Mouse (Mus musculus) small intestine, adult 2 months (tissue): ENCODE data around the gene Tmem189. TPM values are rescaled to one million over a fixed set of nuclear protein-coding genes. Genes with fewer than 3 reads are reported as not detected.
A peak's percentile ranks its signal among the peaks of the same experiment; 100 is the strongest.

Source experiments
- H3K27ac ChIP-seq: fragments of 200-500 bp; 2 replicates; pipeline ENCODE4 v1.5.1; 2012; ENCODE audit warnings: low read depth, low read length, control low read depth, inconsistent platforms; ENCODE audit not compliant: insufficient read depth
- H3K27me3 ChIP-seq: fragments of 200-500 bp; 2 replicates; pipeline ENCODE4 v1.6.1; 2012; ENCODE audit warnings: mild to moderate bottlenecking, moderate library complexity, low read length, inconsistent platforms; ENCODE audit not compliant: control insufficient read depth, insufficient read depth
- H3K36me3 ChIP-seq: fragments of 200-500 bp; 2 replicates; pipeline ENCODE4 v1.6.1; 2012; ENCODE audit warnings: mild to moderate bottlenecking, low read length, control low read depth, inconsistent platforms; ENCODE audit not compliant: control insufficient read depth, insufficient read depth
- H3K4me1 ChIP-seq: fragments of 200-500 bp; 2 replicates; pipeline ENCODE4 v1.6.1; 2012; ENCODE audit warnings: low read length, inconsistent platforms, mixed read lengths; ENCODE audit not compliant: control insufficient read depth, insufficient read depth, insufficient read length
- H3K4me3 ChIP-seq: fragments of 200-500 bp; 2 replicates; pipeline ENCODE4 v1.5.1; 2012; ENCODE audit warnings: low read depth, mild to moderate bottlenecking, control low read depth, inconsistent platforms, low read length, moderate library complexity
- CTCF ChIP-seq: fragments of 200-500 bp; IDR thresholded peaks from 2 replicates; pipeline ENCODE4 v1.5.1; 2012; ENCODE audit warnings: low read depth, mild to moderate bottlenecking, control low read depth, inconsistent platforms, low read length, moderate library complexity, mixed read lengths; ENCODE audit not compliant: insufficient replicate concordance, insufficient read length; ENCODE audit errors: extremely low read depth
- POLR2A ChIP-seq: fragments of 200-500 bp; IDR thresholded peaks from 2 replicates; pipeline ENCODE4 v1.6.1; 2012; ENCODE audit warnings: low read depth, mild to moderate bottlenecking, control low read depth, inconsistent platforms, low read length, moderate library complexity
- WGBS: fragments of 180-500 bp; shearing (Covaris S2); methylation state at CpG from one replicate; pipeline ENCODE4 v1.1.7; 2018; 5-methylcytosine and 5-hydroxymethylcytosine counted together
- polyA plus RNA-seq: library from polyadenylated mRNA; depleted of rRNA; stranded (reverse); fragments of >200 nt; gene quantifications from 2 replicates; pipeline ENCODE4 v1.2.3, GENCODE M21; 2012

The Tmem189 gene
- polyA plus RNA-seq, 1 experiment, result 28.0 TPM

GRCm38 (mm10) chr2:167692831-167693230, 3.2 kb upstream of the Tmem189 start:
- Histone ChIP-seq H3K27me3 (no peaks in the 10 kb centered on the region), H3K4me1 (peaks cover 45% of the 10 kb centered on the region), H3K36me3 (peaks cover 10% of the 10 kb centered on the region; the same call in 1 of the 2 replicates), H3K27ac (no peak overlapping the region), H3K4me3 (no peak overlapping the region)
- no peak for TF ChIP-seq CTCF
- no peak for TF ChIP-seq POLR2A
- WGBS, result 60% methylated on average over 3 of the region's 3 CpGs

- WGBS, result 63% methylated on average over 14 of the region's 14 CpGs
- Histone ChIP-seq H3K27me3 (no peaks in the 10 kb centered on the region), H3K4me3 (peak overlapping the region; percentile 84), H3K36me3 (peaks cover 10% of the 10 kb centered on the region; the same call in 1 of the 2 replicates), H3K27ac (peak overlapping the region; percentile 86), H3K4me1 (peaks cover 50% of the 10 kb centered on the region)
- TF ChIP-seq POLR2A (no peak), CTCF (no peak)
Measured at GRCm38 (mm10) chr2:167691871-167692661, 2.4 kb upstream of the Tmem189 start.

- no peaks in the 10 kb centered on the region for H3K27me3 ChIP-seq
Measured at GRCm38 (mm10) chr2:167691410-167691809, 1.8 kb upstream of the Tmem189 start.

GRCm38 (mm10) chr2:167690962-167691311, 1.3 kb upstream of the Tmem189 start:
- peaks cover 43% of the 10 kb centered on the region for H3K4me1 ChIP-seq
- TF ChIP-seq CTCF, result no peak
- no peak for TF ChIP-seq POLR2A
- WGBS, result 22% methylated on average over 12 of the region's 12 CpGs
- no peaks in the 10 kb centered on the region for H3K27me3 ChIP-seq
- peak overlapping the region; percentile 86 for H3K27ac ChIP-seq
- peak overlapping the region; percentile 84 for H3K4me3 ChIP-seq
- peaks cover 10% of the 10 kb centered on the region; the same call in 1 of the 2 replicates for H3K36me3 ChIP-seq

More at GRCm38 (mm10) chr2:167691410-167691809, 1.8 kb upstream of the Tmem189 start:
- Histone ChIP-seq H3K4me1 (peaks cover 48% of the 10 kb centered on the region), H3K27ac (peak overlapping the region; percentile 86), H3K36me3 (peaks cover 10% of the 10 kb centered on the region; the same call in 1 of the 2 replicates), H3K4me3 (peak overlapping the region; percentile 84)
- WGBS, result 64% methylated on average over 6 of the region's 6 CpGs
- no peak for TF ChIP-seq CTCF
- TF ChIP-seq POLR2A, result no peak

GRCm38 (mm10) chr2:167690219-167690961, 768 bp upstream of the Tmem189 start:
- TF ChIP-seq CTCF, result no peak
- no peak for TF ChIP-seq POLR2A
- 9% methylated on average over 15 of the region's 15 CpGs for WGBS
- peak overlapping the region; percentile 93 for H3K27ac ChIP-seq

DNA sequence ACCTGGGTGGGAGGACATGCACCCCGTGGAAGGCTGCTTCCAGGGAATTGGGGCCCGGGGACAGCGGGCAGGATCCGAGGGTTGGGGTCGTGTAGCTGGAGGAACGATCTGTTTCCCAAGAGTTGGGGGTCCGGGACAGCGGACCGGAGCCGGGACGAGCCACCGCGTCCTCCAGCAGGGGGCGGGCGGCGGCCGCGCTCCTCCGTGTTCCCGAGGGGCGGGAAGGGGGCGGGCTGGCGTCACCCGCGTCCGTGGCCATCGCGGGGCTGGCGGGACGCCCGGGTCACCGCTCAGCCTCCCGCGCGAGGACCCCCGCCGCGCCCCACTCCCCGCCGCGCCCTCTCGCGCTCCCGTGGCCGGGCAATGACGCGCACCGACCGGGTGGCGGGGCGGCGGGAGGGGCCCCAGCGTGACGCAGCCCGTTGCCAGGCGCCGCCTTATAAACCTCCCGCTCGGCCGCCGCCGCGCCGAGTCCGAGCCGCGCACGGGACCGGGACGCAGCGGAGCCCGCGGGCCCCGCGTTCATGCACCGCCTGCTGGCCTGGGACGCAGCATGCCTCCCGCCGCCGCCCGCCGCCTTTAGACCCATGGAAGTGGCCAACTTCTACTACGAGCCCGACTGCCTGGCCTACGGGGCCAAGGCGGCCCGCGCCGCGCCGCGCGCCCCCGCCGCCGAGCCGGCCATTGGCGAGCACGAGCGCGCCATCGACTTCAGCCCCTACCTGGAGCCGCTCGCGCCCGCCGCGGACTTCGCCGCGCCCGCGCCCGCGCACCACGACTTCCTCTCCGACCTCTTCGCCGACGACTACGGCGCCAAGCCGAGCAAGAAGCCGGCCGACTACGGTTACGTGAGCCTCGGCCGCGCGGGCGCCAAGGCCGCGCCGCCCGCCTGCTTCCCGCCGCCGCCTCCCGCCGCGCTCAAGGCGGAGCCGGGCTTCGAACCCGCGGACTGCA, 847 bp downstream of the Tmem189 start, which contains the start of gene Cebpb:
Gene Cebpb (plus strand): TSS at position 418 of the 954 bp plus-strand sequence.
- no peaks in the 10 kb centered on the region for H3K27me3 ChIP-seq
- peak within 1 kb of the TSS; percentile 91 for H3K4me3 ChIP-seq
- peaks cover 32% of the 10 kb centered on the region for H3K4me1 ChIP-seq
- H3K27ac ChIP-seq, result peak within 1 kb of the TSS; percentile 93
- 1% methylated on average over 146 of the region's 147 CpGs for WGBS
- TF ChIP-seq CTCF (peak; percentile 62), POLR2A (peak; percentile 97)
- H3K36me3 ChIP-seq, result peaks cover 10% of the 10 kb centered on the region; the same call in 1 of the 2 replicates

More at GRCm38 (mm10) chr2:167690219-167690961, 768 bp upstream of the Tmem189 start:
- H3K4me1 ChIP-seq, result peaks cover 38% of the 10 kb centered on the region
- peaks cover 10% of the 10 kb centered on the region; the same call in 1 of the 2 replicates for H3K36me3 ChIP-seq
- no peaks in the 10 kb centered on the region for H3K27me3 ChIP-seq
- peak overlapping the region; percentile 91 for H3K4me3 ChIP-seq
